Mouse (Mus musculus) forebrain, embryonic 16.5 days (tissue): ENCODE measurements around the gene Tet2. TPM values are rescaled to one million over a fixed set of nuclear protein-coding genes. Genes with fewer than 3 reads are reported as not detected.
"Not testable (repeated sequence)": the region's sequence is repeated elsewhere in the genome, so short reads cannot be mapped to it uniquely, and the experiment has no call there.

Experiments
- ATAC-seq: fragments of 200-750 bp; cut with Nextera tagmentation; 2 replicates; pipeline ENCODE4 v1.8.0; 2017; ENCODE audit warnings: mild to moderate bottlenecking, moderate library complexity
- H3K27ac ChIP-seq: fragments of 300-500 bp; sonication (generic); 2 replicates; pipeline ENCODE4 v1.5.1; 2014; ENCODE audit warnings: low read length, control low read depth
- H3K27me3 ChIP-seq: fragments of 300-500 bp; sonication (generic); replicated peaks from 2 replicates; pipeline ENCODE4 v1.6.1; 2014; ENCODE audit warnings: low read length; ENCODE audit not compliant: control insufficient read depth, insufficient read depth
- H3K36me3 ChIP-seq: fragments of 300-500 bp; sonication (generic); 2 replicates; pipeline ENCODE4 v1.6.1; 2014; ENCODE audit not compliant: control insufficient read depth, insufficient read depth
- H3K4me1 ChIP-seq: fragments of 300-500 bp; sonication (generic); replicated peaks from 2 replicates; pipeline ENCODE4 v1.6.1; 2014; ENCODE audit warnings: low read length; ENCODE audit not compliant: control insufficient read depth, insufficient read depth
- H3K4me2 ChIP-seq: fragments of 300-500 bp; sonication (generic); 2 replicates; pipeline ENCODE4 v1.6.1; 2014; ENCODE audit warnings: mild to moderate bottlenecking, low read length, control low read depth
- H3K4me3 ChIP-seq: fragments of 300-500 bp; sonication (generic); replicated peaks from 2 replicates; pipeline ENCODE4 v1.5.1; 2014; ENCODE audit warnings: mild to moderate bottlenecking, low read length, control low read depth
- H3K9ac ChIP-seq: fragments of 300-500 bp; sonication (generic); replicated peaks from 2 replicates; pipeline ENCODE4 v1.6.1; 2014; ENCODE audit warnings: low read depth, low read length, control low read depth
- H3K9me3 ChIP-seq: fragments of 300-500 bp; sonication (generic); 2 replicates; pipeline ENCODE4 v1.6.1; 2016; ENCODE audit warnings: low read length; ENCODE audit not compliant: control insufficient read depth
- WGBS: fragments of 180-500 bp; shearing (Covaris S2); extraction: QIAGEN DNeasy Blood & Tissue Kit; methylation state at CpG from one replicate; pipeline ENCODE4 v1.1.7; 2014; 5-methylcytosine and 5-hydroxymethylcytosine counted together
- polyA plus RNA-seq: library from polyadenylated mRNA; unstranded; fragments of >200 nt; fragmentation: Nextera tagmentation; extraction: Ambion mirVana; gene quantifications from 2 replicates; pipeline ENCODE4 v1.2.1, GENCODE M21; 2015

Gene Tet2
- polyA plus RNA-seq, 1 experiment from 2014 or later = 24.0 TPM

GRCm38 (mm10) chr3:133541000-133541399 lies 3.9 kb downstream of the Tet2 start:
- no peak overlapping the region for H3K27ac ChIP-seq
- H3K4me2 ChIP-seq = no peak overlapping the region
- ATAC-seq = no peak

GRCm38 (mm10) chr3:133539991-133540390 lies 4.9 kb downstream of the Tet2 start:
- Histone ChIP-seq H3K9ac (no peak overlapping the region), H3K4me2 (no peak overlapping the region), H3K27me3 (no peaks in the 10 kb centered on the region), H3K27ac (no peak overlapping the region), H3K4me1 (peaks cover 9% of the 10 kb centered on the region), H3K36me3 (0 out of 2 replicates have a peak, but pooled peaks cover 2% of the 10 kb centered on the region), H3K4me3 (no peak overlapping the region), H3K9me3 (0 out of 2 replicates have a peak, but pooled peaks cover 3% of the 10 kb centered on the region)
- WGBS = 78% methylated on average over 4 of the region's 4 CpGs
- no peak for ATAC-seq

More at GRCm38 (mm10) chr3:133541000-133541399, 3.9 kb downstream of the Tet2 start:
- no peaks in the 10 kb centered on the region for H3K27me3 ChIP-seq
- H3K36me3 ChIP-seq = 0 out of 2 replicates have a peak, but pooled peaks cover 2% of the 10 kb centered on the region
- H3K4me1 ChIP-seq = peaks cover 9% of the 10 kb centered on the region
- 0 out of 2 replicates have a peak, but pooled peaks cover 3% of the 10 kb centered on the region for H3K9me3 ChIP-seq
- no peak overlapping the region for H3K9ac ChIP-seq
- no peak overlapping the region for H3K4me3 ChIP-seq

- H3K4me3 ChIP-seq, H3K9me3 ChIP-seq, H3K27me3 ChIP-seq, ATAC-seq, H3K4me2 ChIP-seq, H3K27ac ChIP-seq, H3K9ac ChIP-seq, H3K36me3 ChIP-seq: not testable (repeated sequence)
- peaks cover 15% of the 10 kb centered on the region for H3K4me1 ChIP-seq
- 99% methylated on average over 2 of the region's 4 CpGs for WGBS
These were observed 6.4 kb downstream of the Tet2 start for GRCm38 (mm10) chr3:133538499-133538898.

GRCm38 (mm10) chr3:133535644-133536043 lies 9.3 kb downstream of the Tet2 start:
- no peak for ATAC-seq

GRCm38 (mm10) chr3:133534066-133534465 lies 10.9 kb downstream of the Tet2 start:
- Histone ChIP-seq H3K4me2 (no peak overlapping the region), H3K4me3 (no peak overlapping the region), H3K9ac (no peak overlapping the region), H3K4me1 (0 out of 2 replicates have a peak, but pooled peaks cover 6% of the 10 kb centered on the region), H3K36me3 (0 out of 2 replicates have a peak, but pooled peaks cover 2% of the 10 kb centered on the region), H3K27ac (no peak overlapping the region), H3K27me3 (no peaks in the 10 kb centered on the region), H3K9me3 (0 out of 2 replicates have a peak, but pooled peaks cover 3% of the 10 kb centered on the region)
- ATAC-seq = no peak
- 20% methylated on average over 6 of the region's 6 CpGs for WGBS

More at GRCm38 (mm10) chr3:133535644-133536043, 9.3 kb downstream of the Tet2 start:
- no peaks in the 10 kb centered on the region for H3K27me3 ChIP-seq
- H3K9me3 ChIP-seq = 0 out of 2 replicates have a peak, but pooled peaks cover 3% of the 10 kb centered on the region
- H3K27ac ChIP-seq = no peak overlapping the region
- H3K4me2 ChIP-seq = no peak overlapping the region
- no peak overlapping the region for H3K9ac ChIP-seq
- no peak overlapping the region for H3K4me3 ChIP-seq
- H3K36me3 ChIP-seq = 0 out of 2 replicates have a peak, but pooled peaks cover 2% of the 10 kb centered on the region
- H3K4me1 ChIP-seq = peaks cover 9% of the 10 kb centered on the region; the same call in 1 of the 2 replicates
- 95% methylated on average over 6 of the region's 6 CpGs for WGBS

- Histone ChIP-seq H3K9me3 (no peaks in the 10 kb centered on the region), H3K4me3 (no peak overlapping the region), H3K27me3 (no peaks in the 10 kb centered on the region), H3K36me3 (no peaks in the 10 kb centered on the region), H3K4me1 (0 out of 2 replicates have a peak, but pooled peaks cover 6% of the 10 kb centered on the region), H3K9ac (no peak overlapping the region), H3K27ac (no peak overlapping the region), H3K4me2 (no peak overlapping the region)
- WGBS = 57% methylated on average over 11 of the region's 11 CpGs
- ATAC-seq = no peak
These were observed 11.5 kb downstream of the Tet2 start for GRCm38 (mm10) chr3:133533272-133533995.

- no peaks in the 10 kb centered on the region for H3K36me3 ChIP-seq
- no peaks in the 10 kb centered on the region for H3K9me3 ChIP-seq
- H3K9ac ChIP-seq = no peak overlapping the region
- H3K4me3 ChIP-seq = no peak overlapping the region
- no peak for ATAC-seq
- no peaks in the 10 kb centered on the region for H3K27me3 ChIP-seq
- WGBS = 79% methylated on average over 3 of the region's 3 CpGs
- H3K4me2 ChIP-seq = no peak overlapping the region
- H3K4me1 ChIP-seq = 0 out of 2 replicates have a peak, but pooled peaks cover 6% of the 10 kb centered on the region
- H3K27ac ChIP-seq = no peak overlapping the region
These were observed 12.1 kb downstream of the Tet2 start for GRCm38 (mm10) chr3:133532806-133533205.

GRCm38 (mm10) chr3:133532252-133532651 lies 12.7 kb downstream of the Tet2 start:
- WGBS = 76% methylated on average over 6 of the region's 6 CpGs
- 0 out of 2 replicates have a peak, but pooled peaks cover 6% of the 10 kb centered on the region for H3K4me1 ChIP-seq
- ATAC-seq = no peak

GRCm38 (mm10) chr3:133531101-133531500 lies 13.8 kb downstream of the Tet2 start:
- Histone ChIP-seq H3K27me3 (no peaks in the 10 kb centered on the region), H3K27ac (no peak overlapping the region), H3K9ac (no peak overlapping the region), H3K9me3 (no peaks in the 10 kb centered on the region), H3K4me2 (no peak overlapping the region), H3K4me1 (0 out of 2 replicates have a peak, but pooled peaks cover 6% of the 10 kb centered on the region), H3K4me3 (no peak overlapping the region), H3K36me3 (no peaks in the 10 kb centered on the region)
- WGBS = 94% methylated on average over 2 of the region's 2 CpGs
- ATAC-seq = no peak

More at GRCm38 (mm10) chr3:133532252-133532651, 12.7 kb downstream of the Tet2 start:
- Histone ChIP-seq H3K27me3 (no peaks in the 10 kb centered on the region), H3K9me3 (no peaks in the 10 kb centered on the region), H3K4me3 (no peak overlapping the region), H3K4me2 (no peak overlapping the region), H3K36me3 (no peaks in the 10 kb centered on the region), H3K9ac (no peak overlapping the region), H3K27ac (no peak overlapping the region)
